Mouse (Mus musculus): ENCODE measurements at regions not wholly inside any gene's neighbourhood (a gene's known extent, or its start where the extent isn't known, plus 50 kb on each side); places are given as distances from the start of the nearest gene placed in this dataset. TPM values are rescaled to one million over a fixed set of nuclear protein-coding genes. Genes with fewer than 3 reads are reported as not detected.

DNA sequence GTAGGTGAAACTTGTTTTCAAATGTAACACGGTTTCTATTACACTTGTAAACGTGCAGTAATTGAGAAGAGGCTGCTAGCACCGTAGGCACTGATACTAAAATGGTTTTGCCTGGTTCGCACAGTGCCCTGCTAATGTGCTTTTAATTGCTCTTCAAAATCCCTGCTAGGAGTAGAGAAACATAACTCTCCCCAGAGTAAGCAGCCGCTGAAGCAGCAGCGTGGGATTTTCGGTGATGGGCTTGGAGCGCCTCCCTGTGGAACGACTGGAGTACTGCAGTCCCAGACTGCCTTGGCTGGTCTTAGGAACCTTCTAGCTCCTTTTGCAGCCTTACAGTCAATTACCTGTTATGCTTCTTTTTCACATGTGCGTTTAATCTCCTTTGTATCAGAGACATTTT, 179.5 kb upstream of the Atp11b start:
- 12% methylated on average over 10 of the region's 10 CpGs for WGBS
- Histone ChIP-seq H3K4me3 (ENCODE audit: low read length) (no peak overlapping the region), H3K27ac (ENCODE audit: low read length) (no peak overlapping the region), H3K9ac (replicated peaks; ENCODE audit: low read length) (no peak overlapping the region), H3K4me2 (replicated peaks; ENCODE audit: low read depth, low read length) (no peak overlapping the region), H3K27me3 (ENCODE audit: insufficient read depth, low read length) (no peaks in the 10 kb centered on the region), H3K4me1 (ENCODE audit: insufficient read depth, low read length) (no peaks in the 10 kb centered on the region), H3K36me3 (ENCODE audit: insufficient read depth, low read length) (no peaks in the 10 kb centered on the region), H3K9me3 (ENCODE audit: low read length) (no peaks in the 10 kb centered on the region)
- no peak for ATAC-seq (ENCODE audit: low FRiP score, low TSS enrichment)

Small RNAs in the stretch of these regions (microRNA-seq; reads per million reads assigned to microRNA genes)
- not detected for gene Gm25442
